Mouse (Mus musculus) thymus, adult 2 months (tissue): ENCODE measurements at regions not wholly inside any gene's neighbourhood (a gene's known extent, or its start where the extent isn't known, plus 50 kb on each side); places are given as distances from the start of the nearest gene placed in this dataset.

Experiments
- CTCF ChIP-seq: fragments of 200-500 bp; IDR thresholded peaks from 2 replicates; pipeline ENCODE4 v1.5.1; 2012; ENCODE audit warnings: mild to moderate bottlenecking, control low read depth, low read length, moderate library complexity, borderline replicate concordance; ENCODE audit not compliant: control insufficient read depth, poor library complexity, insufficient read depth; ENCODE audit errors: extremely low read depth
- POLR2A ChIP-seq: fragments of 200-500 bp; IDR thresholded peaks from 2 replicates; pipeline ENCODE4 v1.6.1; 2012; ENCODE audit warnings: mild to moderate bottlenecking, low read length, control low read depth, moderate library complexity; ENCODE audit not compliant: control insufficient read depth, poor library complexity, insufficient read depth; ENCODE audit errors: extremely low read depth

GRCm38 (mm10) chr12:25509666-25510065 is 412.7 kb upstream of the Id2 start:
- TF ChIP-seq POLR2A (no peak), CTCF (no peak)
